In genomic region chr13:94381829-94382675, GRCm38 (mm10) we compare ENCODE assay signal across 8 mouse cellular contexts. TPM values are rescaled to one million over a fixed set of nuclear protein-coding genes. Genes with fewer than 3 reads are reported as not detected.
A peak's percentile ranks its signal among the peaks of the same experiment; 100 is the strongest.
DNase-seq lines count a peak whose midpoint lies in the region; ATAC-seq and TF ChIP-seq lines count a peak whose summit lies in the region.
"Had no signal": no experiment of that assay in that cellular context is flagged by ENCODE, and none has a peak within 500 bp of the region (broad histone marks: within the 10 kb centered on the region; RNA-seq: fewer than 3 reads in every experiment).

No protein-coding gene starts in this region.

- no peak overlapping the region for H3K9ac ChIP-seq in embryonic facial prominence, embryonic 14.5 days (ENCODE audit: low read depth, low read length)
- H3K9ac ChIP-seq in midbrain, embryonic 16.5 days (ENCODE audit: low read depth, low read length) = no peak overlapping the region

- no peak for DNase-seq in left cerebral cortex, adult 2 months (ENCODE audit: extremely low spot score in 1 of 2, low spot score in 2 of 2)
- DNase-seq in left cerebral cortex, postnatal 25 days (ENCODE audit: low spot score in 2 of 2) = no peak
- peak; percentile 49 for DNase-seq in MN1 (ENCODE audit: low spot score)
- DNase-seq in embryonic facial prominence, embryonic 14.5 days (ENCODE audit: low spot score) = peak; percentile 42
- DNase-seq in adrenal gland, postnatal 36 days = no peak
- DNase-seq in left cerebral cortex, postnatal 4 days = no peak
- DNase-seq: cerebellum, adult 9-10 months had no signal

- H3K9me3 ChIP-seq in embryonic facial prominence, embryonic 14.5 days (ENCODE audit: control insufficient read depth, low read length) = no peaks in the 10 kb centered on the region
- H3K9me3 ChIP-seq in midbrain, embryonic 16.5 days (replicated peaks; ENCODE audit: control insufficient read depth, low read length, poor library complexity, severe bottlenecking) = no peaks in the 10 kb centered on the region

- no peak overlapping the region for H3K27ac ChIP-seq in left cerebral cortex, adult 2 months
- no peak overlapping the region for H3K27ac ChIP-seq in embryonic facial prominence, embryonic 14.5 days (replicated peaks; ENCODE audit: low read depth, low read length)
- no peak overlapping the region for H3K27ac ChIP-seq in midbrain, embryonic 16.5 days (ENCODE audit: low read length)

- no peaks in the 10 kb centered on the region for H3K27me3 ChIP-seq in embryonic facial prominence, embryonic 14.5 days (replicated peaks; ENCODE audit: control insufficient read depth, insufficient read depth, low read length)
- H3K27me3 ChIP-seq in midbrain, embryonic 16.5 days (ENCODE audit: control insufficient read depth, insufficient read depth, low read depth, low read length) = no peaks in the 10 kb centered on the region

- no peak for ATAC-seq in embryonic facial prominence, embryonic 14.5 days (ENCODE audit: low read depth)
- peak; percentile 54 for ATAC-seq in midbrain, embryonic 16.5 days

- no peak overlapping the region for H3K4me3 ChIP-seq in left cerebral cortex, adult 2 months
- no peak overlapping the region for H3K4me3 ChIP-seq in embryonic facial prominence, embryonic 14.5 days (ENCODE audit: low read depth, low read length)
- H3K4me3 ChIP-seq in midbrain, embryonic 16.5 days (ENCODE audit: low read depth, low read length) = no peak overlapping the region

- TF ChIP-seq CTCF in left cerebral cortex, adult 2 months (IDR thresholded peaks at IDR 0.05) = peak; percentile 65

- WGBS in embryonic facial prominence, embryonic 14.5 days = 68% methylated on average over 8 of the region's 8 CpGs
- WGBS in midbrain, embryonic 16.5 days = 76% methylated on average over 8 of the region's 8 CpGs

- intact Hi-C loops in left cerebral cortex, adult 2 months (cut with DNase I) = loop anchor here (5.0 kb wide), 1 partner anchor 560 kb away; no protein-coding TSS in a partner anchor
- intact Hi-C loops in left cerebral cortex, postnatal 25 days (cut with DNase I) = loop anchor here (1.0 kb wide), 1 partner anchor 559 kb away; no protein-coding TSS in a partner anchor
- intact Hi-C loops in left cerebral cortex, postnatal 4 days (cut with DNase I) = loop anchor here (10.0 kb wide), 1 partner anchor 483 kb away; no protein-coding TSS in a partner anchor

- no peak overlapping the region for H3K4me2 ChIP-seq in embryonic facial prominence, embryonic 14.5 days (ENCODE audit: low read depth, low read length)
- H3K4me2 ChIP-seq in midbrain, embryonic 16.5 days (ENCODE audit: low read length) = no peak overlapping the region

- no peaks in the 10 kb centered on the region; the same call in 1 of the 2 replicates for H3K4me1 ChIP-seq in embryonic facial prominence, embryonic 14.5 days (ENCODE audit: control insufficient read depth, insufficient read depth, low read length)
- H3K4me1 ChIP-seq in midbrain, embryonic 16.5 days (ENCODE audit: control insufficient read depth, insufficient read depth, low read length) = 0 out of 2 replicates have a peak, but pooled peaks cover 2% of the 10 kb centered on the region

- no peaks in the 10 kb centered on the region for H3K36me3 ChIP-seq in embryonic facial prominence, embryonic 14.5 days (ENCODE audit: control insufficient read depth, insufficient read depth, low read length)
- H3K36me3 ChIP-seq in midbrain, embryonic 16.5 days (ENCODE audit: control insufficient read depth, insufficient read depth, low read length) = no peaks in the 10 kb centered on the region

RNA-seq across cellular contexts. Expression of gene Ap3b1, which starts 23.3 kb away (rescaled TPM):
- total RNA-seq in left cerebral cortex, adult 2 months (2021) = 10 to 100 TPM; 45.4 to 46.8 TPM
- total RNA-seq in left cerebral cortex, postnatal 25 days (2021) = 10 to 100 TPM; 43.2 to 43.9 TPM
- polyA plus RNA-seq in embryonic facial prominence, embryonic 14.5 days (2014; fragmentation: Nextera tagmentation; extraction: Ambion mirVana) = 41.5 and 44.2 TPM in 2 replicates
- 27.2 and 28.7 TPM in 2 replicates for polyA plus RNA-seq in midbrain, embryonic 16.5 days (2015; fragmentation: Nextera tagmentation; extraction: Ambion mirVana)
- total RNA-seq in adrenal gland, postnatal 36 days (2021) = 10 to 100 TPM; 41.9 to 45.0 TPM
- total RNA-seq in left cerebral cortex, postnatal 4 days (2021) = 10 to 100 TPM; 40.5 to 41.1 TPM

Comparison
In these comparisons a context has a peak if more than half of its experiments do, and no peak if none do; other contexts are left out.
1. DNase-seq: peak in MN1 (single experiment) and embryonic facial prominence, embryonic 14.5 days (single experiment); none in left cerebral cortex, adult 2 months (0 of 2), left cerebral cortex, postnatal 25 days (0 of 2), adrenal gland, postnatal 36 days (0 of 2) and left cerebral cortex, postnatal 4 days (single experiment).